Mouse (Mus musculus): ENCODE measurements at regions not wholly inside any gene's neighbourhood (a gene's known extent, or its start where the extent isn't known, plus 50 kb on each side); places are given as distances from the start of the nearest gene placed in this dataset.
"Not testable (repeated sequence)": the region's sequence is repeated elsewhere in the genome, so short reads cannot be mapped to it uniquely, and the experiment has no call there.

- ATAC-seq (replicated peaks; ENCODE audit: low FRiP score, poor library complexity, severe bottlenecking) = no peak
Measured at GRCm38 (mm10) chr1:166895945-166896344, 105.3 kb upstream of the Fam78b start.

GRCm38 (mm10) chr1:166898741-166899140 is 102.5 kb upstream of the Fam78b start:
- ATAC-seq (replicated peaks; ENCODE audit: low FRiP score, poor library complexity, severe bottlenecking) = no peak

- ATAC-seq (replicated peaks; ENCODE audit: low FRiP score, poor library complexity, severe bottlenecking) = no peak
Measured at GRCm38 (mm10) chr1:166899238-166899637, 102.0 kb upstream of the Fam78b start.

GRCm38 (mm10) chr1:166900028-166900427 is 101.2 kb upstream of the Fam78b start:
- no peak for ATAC-seq (replicated peaks; ENCODE audit: low FRiP score, poor library complexity, severe bottlenecking)

GRCm38 (mm10) chr1:166900441-166901161 is 100.6 kb upstream of the Fam78b start:
- no peak for ATAC-seq (replicated peaks; ENCODE audit: low FRiP score, poor library complexity, severe bottlenecking)

GRCm38 (mm10) chr1:166901574-166901973 is 99.6 kb upstream of the Fam78b start:
- no peak for ATAC-seq (replicated peaks; ENCODE audit: low FRiP score, poor library complexity, severe bottlenecking)

GRCm38 (mm10) chr1:166903417-166903816 is 97.8 kb upstream of the Fam78b start:
- no peak for ATAC-seq (replicated peaks; ENCODE audit: low FRiP score, poor library complexity, severe bottlenecking)

GRCm38 (mm10) chr1:166908231-166908805 is 92.9 kb upstream of the Fam78b start:
- no peak for ATAC-seq (replicated peaks; ENCODE audit: low FRiP score, poor library complexity, severe bottlenecking)

- not testable (repeated sequence) for ATAC-seq (replicated peaks; ENCODE audit: low FRiP score, poor library complexity, severe bottlenecking)
Measured at GRCm38 (mm10) chr1:166912195-166912594, 89.0 kb upstream of the Fam78b start.

GRCm38 (mm10) chr1:166922911-166923712 is 78.1 kb upstream of the Fam78b start:
- ATAC-seq (replicated peaks; ENCODE audit: low FRiP score, poor library complexity, severe bottlenecking) = no peak

GRCm38 (mm10) chr1:166923713-166923975 is 77.6 kb upstream of the Fam78b start:
- no peak for ATAC-seq (replicated peaks; ENCODE audit: low FRiP score, poor library complexity, severe bottlenecking)

- no peak for ATAC-seq (replicated peaks; ENCODE audit: low FRiP score, poor library complexity, severe bottlenecking)
Measured at GRCm38 (mm10) chr1:166924126-166924525, 77.1 kb upstream of the Fam78b start.

GRCm38 (mm10) chr1:166926078-166926477 is 75.1 kb upstream of the Fam78b start:
- no peak for ATAC-seq (replicated peaks; ENCODE audit: low FRiP score, poor library complexity, severe bottlenecking)

GRCm38 (mm10) chr1:166939744-166940143 is 61.5 kb upstream of the Fam78b start:
- not testable (repeated sequence) for ATAC-seq (replicated peaks; ENCODE audit: low FRiP score, poor library complexity, severe bottlenecking)

GRCm38 (mm10) chr1:166940146-166941076 is 60.8 kb upstream of the Fam78b start:
- not testable (repeated sequence) for ATAC-seq (replicated peaks; ENCODE audit: low FRiP score, poor library complexity, severe bottlenecking)

- no peak for ATAC-seq (replicated peaks; ENCODE audit: low FRiP score, poor library complexity, severe bottlenecking)
Measured at GRCm38 (mm10) chr1:166942201-166942600, 59.0 kb upstream of the Fam78b start.

GRCm38 (mm10) chr1:166944540-166944939 is 56.7 kb upstream of the Fam78b start:
- ATAC-seq (replicated peaks; ENCODE audit: low FRiP score, poor library complexity, severe bottlenecking) = no peak

- ATAC-seq (replicated peaks; ENCODE audit: low FRiP score, poor library complexity, severe bottlenecking) = no peak
Measured at GRCm38 (mm10) chr1:166947844-166948702, 53.1 kb upstream of the Fam78b start.
